Mouse (Mus musculus) embryo, embryonic 10 days (tissue): ENCODE results near the gene Apoa1.
A peak's percentile ranks its signal among the peaks of the same experiment; 100 is the strongest.

ENCODE experiments used
- DNase-seq: peaks from one replicate; pipeline ENCODE4 v3.0.0-alpha.2; 2015; ENCODE audit warnings: low spot score

The Apoa1 gene

GRCm38 (mm10) chr9:46215338-46216322 lies 12.8 kb upstream of the Apoa1 start:
- DNase-seq, result no peak

- no peak for DNase-seq
These were observed 11.5 kb upstream of the Apoa1 start for GRCm38 (mm10) chr9:46216744-46217470.

GRCm38 (mm10) chr9:46218176-46218575 lies 10.2 kb upstream of the Apoa1 start:
- no peak for DNase-seq

- no peak for DNase-seq
These were observed 5.3 kb upstream of the Apoa1 start for GRCm38 (mm10) chr9:46223090-46223489.

- no peak for DNase-seq
These were observed 4.3 kb upstream of the Apoa1 start for GRCm38 (mm10) chr9:46224101-46224500.

- no peak for DNase-seq
These were observed 3.3 kb upstream of the Apoa1 start for GRCm38 (mm10) chr9:46224945-46225660.

- DNase-seq, result no peak
These were observed 1.2 kb upstream of the Apoa1 start for GRCm38 (mm10) chr9:46227064-46227614.

- DNase-seq, result peak; percentile 90
These were observed 1.4 kb downstream of the Apoa1 start for GRCm38 (mm10) chr9:46229573-46230449.

- DNase-seq, result peak; percentile 33
These were observed 2.1 kb downstream of the Apoa1 start for GRCm38 (mm10) chr9:46230450-46230975.

- DNase-seq, result no peak
These were observed 6.8 kb downstream of the Apoa1 start for GRCm38 (mm10) chr9:46235196-46235595.

- no peak for DNase-seq
These were observed 7.0 kb downstream of the Apoa1 start, which contains the start of gene Apoc3 for GRCm38 (mm10) chr9:46235596-46235648. Gene Apoc3, minus strand, starts transcription at chr9:46235636.

- DNase-seq, result no peak
These were observed 7.3 kb downstream of the Apoa1 start for GRCm38 (mm10) chr9:46235649-46236048.

GRCm38 (mm10) chr9:46238850-46239249 lies 10.5 kb downstream of the Apoa1 start:
- DNase-seq, result no peak

GRCm38 (mm10) chr9:46240526-46241153 lies 12.3 kb downstream of the Apoa1 start, which contains the start of gene Apoa4:
Gene Apoa4, plus strand, starts transcription at chr9:46240696.
- no peak for DNase-seq

GRCm38 (mm10) chr9:46241818-46242217 lies 13.4 kb downstream of the Apoa1 start:
- DNase-seq, result no peak

- no peak for DNase-seq
These were observed 14.7 kb downstream of the Apoa1 start for GRCm38 (mm10) chr9:46243122-46243521.

GRCm38 (mm10) chr9:46243584-46243983 lies 15.2 kb downstream of the Apoa1 start:
- DNase-seq, result no peak

- peak; percentile 95 for DNase-seq
These were observed 18.5 kb downstream of the Apoa1 start for GRCm38 (mm10) chr9:46246752-46247324.

GRCm38 (mm10) chr9:46256177-46256576 lies 27.8 kb downstream of the Apoa1 start:
- DNase-seq, result no peak

- DNase-seq, result no peak
These were observed 28.4 kb downstream of the Apoa1 start for GRCm38 (mm10) chr9:46256658-46257385.
